Mouse (Mus musculus) hindbrain, postnatal 0 days (tissue): ENCODE results near the gene Acads. TPM values are rescaled to one million over a fixed set of nuclear protein-coding genes. Genes with fewer than 3 reads are reported as not detected.

Source experiments
- ATAC-seq: fragments of 200-750 bp; cut with Nextera tagmentation; 2 replicates; pipeline ENCODE4 v1.8.0; 2017; ENCODE audit warnings: mild to moderate bottlenecking, moderate TSS enrichment, moderate library complexity
- DNase-seq: peaks from one replicate; pipeline ENCODE4 v3.0.0-alpha.2; 2015; ENCODE audit warnings: low spot score
- H3K27ac ChIP-seq: fragments of 300-500 bp; sonication (generic); 2 replicates; pipeline ENCODE4 v1.5.1; 2014; ENCODE audit warnings: mild to moderate bottlenecking
- H3K27me3 ChIP-seq: fragments of 300-500 bp; sonication (generic); 2 replicates; pipeline ENCODE4 v1.6.1; 2014; ENCODE audit warnings: low read length, mixed read lengths; ENCODE audit not compliant: insufficient read depth
- H3K36me3 ChIP-seq: fragments of 300-500 bp; sonication (generic); 2 replicates; pipeline ENCODE4 v1.6.1; 2014; ENCODE audit warnings: low read length, mixed read lengths; ENCODE audit not compliant: insufficient read depth
- H3K4me1 ChIP-seq: fragments of 300-500 bp; sonication (generic); 2 replicates; pipeline ENCODE4 v1.6.1; 2014; ENCODE audit warnings: antibody characterized with exemption, low read length, mixed read lengths; ENCODE audit not compliant: insufficient read depth
- H3K4me2 ChIP-seq: fragments of 300-500 bp; sonication (generic); 2 replicates; pipeline ENCODE4 v1.6.1; 2014; ENCODE audit warnings: low read depth, mild to moderate bottlenecking, low read length, moderate library complexity, mixed read lengths
- H3K4me3 ChIP-seq: fragments of 300-500 bp; sonication (generic); 2 replicates; pipeline ENCODE4 v1.5.1; 2014; ENCODE audit warnings: low read length
- H3K9ac ChIP-seq: fragments of 300-500 bp; sonication (generic); replicated peaks from 2 replicates; pipeline ENCODE4 v1.6.1; 2014; ENCODE audit warnings: mild to moderate bottlenecking, low read length, moderate library complexity, mixed read lengths
- H3K9me3 ChIP-seq: fragments of 300-500 bp; sonication (generic); 2 replicates; pipeline ENCODE4 v1.6.1; 2016; ENCODE audit warnings: low read length, mixed read lengths
- CTCF ChIP-seq: IDR thresholded peaks from 2 replicates; pipeline ENCODE4 v1.5.1; 2016; ENCODE audit warnings: antibody characterized with exemption, control low read depth, low read depth
- WGBS: fragments of 180-500 bp; shearing (Covaris S2); extraction: QIAGEN DNeasy Blood & Tissue Kit; methylation state at CpG from one replicate; pipeline ENCODE4 v1.1.7; 2014; 5-methylcytosine and 5-hydroxymethylcytosine counted together
- polyA plus RNA-seq: library from polyadenylated mRNA; unstranded; fragments of >200 nt; fragmentation: Nextera tagmentation; extraction: Ambion mirVana; gene quantifications from 2 replicates; pipeline ENCODE4 v1.2.1, GENCODE M21; 2015
- total RNA-seq: library from RNA; depleted of rRNA; stranded (reverse); fragments of >200 nt; gene quantifications from 2 replicates; pipeline ENCODE4 v1.2.3, GENCODE M21; 2014; rRNA removed

Gene Acads
- total and polyA plus RNA-seq, 2 experiments from 2014 or later, result 22.1 to 32.5 TPM

DNA sequence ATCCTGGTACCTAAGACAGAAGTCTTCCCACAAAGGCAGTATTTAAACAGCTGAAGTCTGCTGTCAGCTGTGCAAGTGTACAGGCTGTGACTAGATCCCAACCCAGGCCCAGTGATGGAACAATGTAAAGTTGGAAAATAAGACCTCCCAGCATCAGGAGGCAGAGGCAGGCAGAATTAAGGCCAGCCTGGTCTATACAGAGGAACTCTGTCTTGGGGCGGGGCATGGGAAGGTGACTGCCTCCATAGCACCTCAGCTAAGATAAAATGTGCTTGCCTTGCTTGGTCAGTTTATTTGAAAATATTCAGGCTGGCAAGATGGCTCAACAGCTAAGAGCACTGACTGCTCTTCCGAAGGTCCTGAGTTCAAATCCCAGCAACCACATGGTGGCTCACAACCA lies 48.7 kb downstream of the Acads start:
- H3K36me3 ChIP-seq, result no peaks in the 10 kb centered on the region
- ATAC-seq (no peak), DNase-seq (no peak)
- no peak overlapping the region for H3K27ac ChIP-seq
- 98% methylated on average over 2 of the region's 2 CpGs for WGBS
- TF ChIP-seq CTCF, result no peak
- H3K4me3 ChIP-seq, result no peak overlapping the region
- H3K9ac ChIP-seq, result no peak overlapping the region
- no peaks in the 10 kb centered on the region for H3K9me3 ChIP-seq
- no peaks in the 10 kb centered on the region for H3K27me3 ChIP-seq
- H3K4me2 ChIP-seq, result no peak overlapping the region
- 0 out of 2 replicates have a peak, but pooled peaks cover 3% of the 10 kb centered on the region for H3K4me1 ChIP-seq

DNA sequence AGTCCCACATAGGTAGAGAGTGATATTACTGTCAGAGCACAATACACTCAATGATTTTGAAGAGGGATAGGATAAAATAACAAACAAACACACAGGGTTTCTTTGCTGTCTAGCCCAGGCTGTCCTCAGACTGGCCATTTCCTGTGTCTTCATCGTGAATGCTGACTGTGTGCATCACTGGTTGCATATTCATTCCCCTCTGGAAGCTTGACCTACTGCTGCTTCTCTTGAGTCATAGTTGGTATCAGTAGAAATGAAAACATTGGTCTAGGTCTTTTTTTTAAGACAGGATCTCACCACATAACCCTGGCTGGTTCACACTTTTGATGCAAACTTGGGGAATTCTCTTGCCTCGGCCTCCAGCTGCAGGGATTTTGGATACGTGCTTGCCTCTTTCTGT lies 49.5 kb downstream of the Acads start:
- Histone ChIP-seq H3K27ac (no peak overlapping the region), H3K4me2 (no peak overlapping the region), H3K4me3 (no peak overlapping the region), H3K27me3 (no peaks in the 10 kb centered on the region), H3K9ac (no peak overlapping the region), H3K9me3 (no peaks in the 10 kb centered on the region), H3K4me1 (0 out of 2 replicates have a peak, but pooled peaks cover 3% of the 10 kb centered on the region), H3K36me3 (no peaks in the 10 kb centered on the region)
- 82% methylated on average over 3 of the region's 3 CpGs for WGBS
- DNase-seq (no peak), ATAC-seq (no peak)
- no peak for TF ChIP-seq CTCF

DNA sequence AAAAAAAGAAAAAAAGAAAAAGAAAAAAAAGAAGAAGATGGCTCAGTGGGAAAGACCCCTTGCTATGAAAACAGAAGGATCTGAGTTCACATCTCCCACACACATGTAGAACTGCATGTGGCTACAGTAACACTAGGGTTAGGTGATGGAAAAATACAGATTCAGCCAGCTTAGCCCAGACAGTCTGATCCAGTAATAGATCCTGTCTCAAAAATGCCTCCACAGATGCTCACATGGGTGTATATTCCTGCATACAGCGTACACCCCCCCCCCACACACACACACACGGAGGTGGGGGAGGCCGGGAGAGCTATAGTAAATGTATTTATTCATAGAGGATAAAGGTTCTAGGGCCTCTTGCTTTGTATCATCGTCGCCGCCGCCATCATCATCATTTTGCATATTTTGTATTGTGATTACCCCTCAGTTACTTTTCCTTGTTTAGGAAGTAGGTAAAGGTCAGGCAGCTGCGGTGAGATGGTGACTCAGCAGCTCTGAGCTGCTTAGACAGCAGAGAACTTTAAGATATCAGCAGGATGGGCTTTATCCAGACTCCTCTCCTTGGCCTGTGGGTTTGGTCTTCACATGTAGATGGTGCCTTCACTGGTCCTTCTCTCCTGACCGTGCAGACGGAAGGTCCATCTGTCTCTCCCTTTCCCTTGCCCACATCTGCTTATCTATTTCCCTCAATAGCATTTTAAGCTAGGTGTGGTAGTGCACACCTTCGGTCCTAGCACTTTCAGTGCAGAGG lies 50.3 kb downstream of the Acads start:
- no peaks in the 10 kb centered on the region for H3K36me3 ChIP-seq
- H3K9ac ChIP-seq, result no peak overlapping the region
- H3K9me3 ChIP-seq, result no peaks in the 10 kb centered on the region
- DNase-seq (no peak), ATAC-seq (no peak)
- H3K27ac ChIP-seq, result no peak overlapping the region
- no peak overlapping the region for H3K4me3 ChIP-seq
- H3K4me2 ChIP-seq, result no peak overlapping the region
- H3K27me3 ChIP-seq, result no peaks in the 10 kb centered on the region
- 0 out of 2 replicates have a peak, but pooled peaks cover 3% of the 10 kb centered on the region for H3K4me1 ChIP-seq
- 86% methylated on average over 11 of the region's 11 CpGs for WGBS
- no peak for TF ChIP-seq CTCF

DNA sequence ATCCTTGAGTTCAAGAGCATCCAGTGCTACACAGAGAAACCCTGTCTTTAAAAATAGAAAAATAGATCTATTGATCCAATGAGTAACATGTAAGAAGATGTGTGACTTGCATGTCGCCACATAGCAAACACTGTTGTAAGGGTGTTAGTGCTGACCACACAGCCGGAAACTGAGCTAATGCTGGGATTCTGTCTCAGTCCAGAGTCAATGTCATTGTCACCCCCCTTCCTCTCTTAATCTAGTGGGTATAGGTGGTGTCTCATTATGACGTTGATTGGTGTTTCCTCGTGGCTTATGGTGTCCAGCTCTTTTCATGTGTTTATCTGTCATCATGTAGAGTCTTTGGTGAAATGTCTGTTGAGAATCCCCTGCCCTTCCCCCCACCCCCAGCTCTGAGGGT lies 52.9 kb downstream of the Acads start:
- Histone ChIP-seq H3K4me2 (no peak overlapping the region), H3K27ac (no peak overlapping the region), H3K4me1 (0 out of 2 replicates have a peak, but pooled peaks cover 3% of the 10 kb centered on the region), H3K9me3 (no peaks in the 10 kb centered on the region), H3K27me3 (no peaks in the 10 kb centered on the region), H3K9ac (no peak overlapping the region), H3K36me3 (no peaks in the 10 kb centered on the region; the same call in 1 of the 2 replicates), H3K4me3 (no peak overlapping the region)
- no peak for DNase-seq
- 78% methylated on average over 4 of the region's 4 CpGs for WGBS
- no peak for ATAC-seq
- TF ChIP-seq CTCF, result no peak

DNA sequence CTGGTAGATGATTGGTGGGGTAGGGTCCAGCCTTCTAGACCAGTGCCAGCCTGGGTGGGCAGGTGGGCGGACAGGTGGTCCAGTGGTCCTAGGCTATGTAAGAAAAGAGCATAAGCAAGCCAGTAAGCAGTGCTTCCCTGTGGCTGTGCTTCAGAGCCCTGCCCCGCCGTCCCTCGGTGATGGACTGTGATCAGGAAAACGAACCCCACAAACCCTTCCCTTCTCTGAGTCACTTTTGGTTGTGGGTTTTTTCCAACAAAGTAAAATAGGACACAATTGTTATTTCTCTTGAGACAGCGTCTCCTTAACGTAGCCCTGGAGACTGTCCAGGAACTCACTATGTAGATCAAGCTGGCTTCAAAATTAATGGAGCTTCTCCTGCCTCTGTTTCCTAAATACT lies 55.8 kb downstream of the Acads start:
- Histone ChIP-seq H3K9me3 (no peaks in the 10 kb centered on the region), H3K4me2 (no peak overlapping the region), H3K27me3 (no peaks in the 10 kb centered on the region), H3K4me1 (no peaks in the 10 kb centered on the region), H3K9ac (no peak overlapping the region), H3K27ac (no peak overlapping the region), H3K36me3 (no peaks in the 10 kb centered on the region; the same call in 1 of the 2 replicates), H3K4me3 (no peak overlapping the region)
- no peak for TF ChIP-seq CTCF
- WGBS, result 79% methylated on average over 7 of the region's 7 CpGs
- no peak for DNase-seq
- no peak for ATAC-seq

DNA sequence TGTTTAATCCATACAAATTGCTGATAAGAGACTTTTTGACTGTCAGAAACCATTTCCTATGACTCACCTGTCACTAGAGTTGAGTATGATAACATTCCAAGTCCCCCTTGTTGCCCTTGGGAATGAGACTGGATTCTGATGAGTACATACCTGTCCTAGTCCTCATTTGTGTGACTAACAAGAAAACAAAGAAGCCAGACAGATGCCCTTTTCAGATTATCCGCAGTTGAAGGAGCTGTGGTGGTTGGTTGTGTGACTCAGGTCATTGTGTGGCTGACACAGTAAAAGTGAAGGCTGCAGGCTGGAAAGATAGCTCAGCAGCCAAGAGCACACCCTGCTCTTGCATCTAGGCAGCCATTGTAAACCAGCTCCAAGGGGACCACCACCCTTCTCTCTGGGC lies 56.6 kb downstream of the Acads start:
- TF ChIP-seq CTCF, result no peak
- Histone ChIP-seq H3K4me3 (no peak overlapping the region), H3K4me2 (no peak overlapping the region), H3K9ac (no peak overlapping the region), H3K9me3 (no peaks in the 10 kb centered on the region), H3K4me1 (no peaks in the 10 kb centered on the region), H3K36me3 (no peaks in the 10 kb centered on the region; the same call in 1 of the 2 replicates), H3K27ac (no peak overlapping the region), H3K27me3 (no peaks in the 10 kb centered on the region)
- ATAC-seq (no peak), DNase-seq (no peak)
- WGBS, result 62% methylated on average over 1 of the region's 1 CpGs

DNA sequence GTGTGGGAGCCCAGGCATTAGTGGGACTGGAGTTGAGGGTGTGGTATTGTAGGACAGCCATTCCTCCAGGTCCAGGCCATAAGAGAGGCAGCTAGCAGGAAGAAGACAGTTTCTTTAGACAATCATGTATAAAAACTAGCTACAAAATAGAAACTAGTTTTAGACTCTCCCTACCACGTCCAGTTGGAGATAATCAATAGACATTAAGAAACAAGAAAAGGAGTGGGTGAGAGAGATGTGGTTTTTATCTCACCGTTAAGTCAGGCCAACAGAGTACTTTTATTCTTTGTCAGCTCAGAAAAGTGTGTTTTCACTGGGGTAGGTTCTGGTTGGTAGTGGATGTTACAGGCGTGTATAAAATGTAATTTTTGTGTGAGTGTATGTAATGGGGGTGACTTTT lies 58.2 kb downstream of the Acads start:
- H3K27ac ChIP-seq, result no peak overlapping the region
- no peak overlapping the region for H3K4me2 ChIP-seq
- no peaks in the 10 kb centered on the region for H3K27me3 ChIP-seq
- no peak overlapping the region for H3K9ac ChIP-seq
- DNase-seq, result no peak
- H3K36me3 ChIP-seq, result no peaks in the 10 kb centered on the region; the same call in 1 of the 2 replicates
- 89% methylated on average over 3 of the region's 3 CpGs for WGBS
- H3K4me3 ChIP-seq, result no peak overlapping the region
- no peak for TF ChIP-seq CTCF
- H3K9me3 ChIP-seq, result no peaks in the 10 kb centered on the region
- H3K4me1 ChIP-seq, result no peaks in the 10 kb centered on the region
- ATAC-seq, result no peak

Other genes with a start within 250 kb of the Acads start
- 6.3 and 6.9 TPM in 2 replicates for gene Oasl2, start 222.4 kb downstream of the Acads start, total RNA-seq
- 4.7 and 6.1 TPM in 2 replicates for gene Oasl2, start 222.4 kb downstream of the Acads start, polyA plus RNA-seq
- gene Oasl1, start 196.1 kb downstream of the Acads start, total RNA-seq, result 0.63 and 1.0 TPM in 2 replicates
- 0.25 and 0.32 TPM in 2 replicates for gene Oasl1, start 196.1 kb downstream of the Acads start, polyA plus RNA-seq
- 51.5 and 53.0 TPM in 2 replicates for gene 2210016L21Rik, start 177.2 kb downstream of the Acads start, total RNA-seq
- 178 and 204 TPM in 2 replicates for gene 2210016L21Rik, start 177.2 kb downstream of the Acads start, polyA plus RNA-seq
- not detected in 2 replicates for gene Hnf1a, start 148.3 kb downstream of the Acads start, total RNA-seq
- gene Hnf1a, start 148.3 kb downstream of the Acads start, polyA plus RNA-seq, result 0.05 TPM in 2 replicates
- 136 and 147 TPM in 2 replicates for gene Sppl3, start 108.2 kb downstream of the Acads start, total RNA-seq
- gene Sppl3, start 108.2 kb downstream of the Acads start, polyA plus RNA-seq, result 30.1 and 31.1 TPM in 2 replicates
- not detected in 2 replicates for gene Gm10401, start 21.1 kb downstream of the Acads start, total RNA-seq
- 38.5 and 39.3 TPM in 2 replicates for gene Gm10401, start 21.1 kb downstream of the Acads start, polyA plus RNA-seq
- gene Unc119b, start 15.6 kb upstream of the Acads start, total RNA-seq, result 27.0 and 32.1 TPM in 2 replicates
- gene Unc119b, start 15.6 kb upstream of the Acads start, polyA plus RNA-seq, result 22.5 and 23.4 TPM in 2 replicates
- gene Mlec, start 38.8 kb upstream of the Acads start, total RNA-seq, result 65.5 and 80.9 TPM in 2 replicates
- 15.5 and 20.6 TPM in 2 replicates for gene Mlec, start 38.8 kb upstream of the Acads start, polyA plus RNA-seq
- gene Cabp1, start 75.0 kb upstream of the Acads start, total RNA-seq, result 21.4 and 34.6 TPM in 2 replicates
- 20.9 and 23.6 TPM in 2 replicates for gene Cabp1, start 75.0 kb upstream of the Acads start, polyA plus RNA-seq
- 28.8 and 55.6 TPM in 2 replicates for gene Pop5, start 116.5 kb upstream of the Acads start, total RNA-seq
- gene Pop5, start 116.5 kb upstream of the Acads start, polyA plus RNA-seq, result 99.1 and 99.3 TPM in 2 replicates
- gene Rnf10, start 153.6 kb upstream of the Acads start, total RNA-seq, result 108 and 112 TPM in 2 replicates
- 141 and 145 TPM in 2 replicates for gene Rnf10, start 153.6 kb upstream of the Acads start, polyA plus RNA-seq
- gene Coq5, start 160.3 kb upstream of the Acads start, total RNA-seq, result 30.5 and 31.4 TPM in 2 replicates
- gene Coq5, start 160.3 kb upstream of the Acads start, polyA plus RNA-seq, result 47.1 and 47.5 TPM in 2 replicates
- gene Dynll1, start 181.7 kb upstream of the Acads start, total RNA-seq, result 184 and 239 TPM in 2 replicates
- 1,016 and 1,030 TPM in 2 replicates for gene Dynll1, start 181.7 kb upstream of the Acads start, polyA plus RNA-seq
- 42.5 and 47.5 TPM in 2 replicates for gene Srsf9, start 207.8 kb upstream of the Acads start, total RNA-seq
- gene Srsf9, start 207.8 kb upstream of the Acads start, polyA plus RNA-seq, result 119 and 127 TPM in 2 replicates
- gene Gatc, start 221.8 kb upstream of the Acads start, total RNA-seq, result 22.4 and 25.1 TPM in 2 replicates
- 27.5 and 32.1 TPM in 2 replicates for gene Gatc, start 221.8 kb upstream of the Acads start, polyA plus RNA-seq
- 12.4 and 18.4 TPM in 2 replicates for gene Triap1, start 221.9 kb upstream of the Acads start, total RNA-seq
- gene Triap1, start 221.9 kb upstream of the Acads start, polyA plus RNA-seq, result 59.2 and 61.6 TPM in 2 replicates
- gene Cox6a1, start 229.6 kb upstream of the Acads start, total RNA-seq, result 1,147 and 1,391 TPM in 2 replicates
- 1,694 and 1,700 TPM in 2 replicates for gene Cox6a1, start 229.6 kb upstream of the Acads start, polyA plus RNA-seq